Mouse (Mus musculus): Measurements from ENCODE around the gene Nat10. TPM values are rescaled to one million over a fixed set of nuclear protein-coding genes. Genes with fewer than 3 reads are reported as not detected.

Gene Nat10
- polyA plus RNA-seq, 1 experiment from 2014 or later, result 12.0 TPM

GRCm38 (mm10) chr2:103731423-103731822, 29.6 kb downstream of the Nat10 start:
- ATAC-seq (ENCODE audit: low read depth), result no peak
- Histone ChIP-seq H3K9ac (ENCODE audit: low read depth, low read length) (no peak overlapping the region), H3K36me3 (ENCODE audit: control insufficient read depth, insufficient read depth) (peaks cover 9% of the 10 kb centered on the region), H3K4me1 (ENCODE audit: control insufficient read depth, low read depth, low read length) (no peaks in the 10 kb centered on the region), H3K4me3 (ENCODE audit: low read depth, low read length) (no peak overlapping the region), H3K4me2 (ENCODE audit: low read depth, low read length) (no peak overlapping the region), H3K9me3 (replicated peaks; ENCODE audit: control insufficient read depth, low read length) (no peaks in the 10 kb centered on the region), H3K27me3 (ENCODE audit: control insufficient read depth, insufficient read depth, low read depth, low read length) (no peaks in the 10 kb centered on the region), H3K27ac (ENCODE audit: low read length) (no peak overlapping the region)
- 79% methylated on average over 6 of the region's 6 CpGs for WGBS (ENCODE audit: insufficient replicate concordance)

DNA sequence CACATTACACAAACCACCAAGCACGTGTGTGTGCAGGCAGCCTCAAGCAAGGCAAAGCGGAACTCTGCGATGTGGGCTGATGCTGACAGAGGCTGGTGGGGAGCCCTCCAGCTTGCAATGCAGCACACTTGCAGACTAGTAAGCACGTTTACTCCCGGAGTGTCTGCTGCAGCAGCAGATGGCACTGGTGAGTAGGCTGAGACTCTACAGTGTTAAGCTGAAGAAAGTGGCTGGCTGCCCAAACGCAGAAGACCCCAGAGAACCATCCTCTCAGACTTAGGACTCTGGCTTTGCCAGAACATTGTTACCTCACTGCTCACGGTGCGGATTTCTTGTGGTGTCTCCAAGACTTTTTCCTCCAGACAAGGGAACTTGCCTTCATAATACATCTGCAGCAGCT, 30.1 kb downstream of the Nat10 start:
- H3K9me3 ChIP-seq (replicated peaks; ENCODE audit: control insufficient read depth, low read length), result no peaks in the 10 kb centered on the region
- no peak for ATAC-seq (ENCODE audit: low read depth)
- no peak overlapping the region for H3K9ac ChIP-seq (ENCODE audit: low read depth, low read length)
- H3K4me1 ChIP-seq (ENCODE audit: control insufficient read depth, low read depth, low read length), result no peaks in the 10 kb centered on the region
- no peaks in the 10 kb centered on the region for H3K27me3 ChIP-seq (ENCODE audit: control insufficient read depth, insufficient read depth, low read depth, low read length)
- no peak overlapping the region for H3K27ac ChIP-seq (ENCODE audit: low read length)
- no peak overlapping the region for H3K4me3 ChIP-seq (ENCODE audit: low read depth, low read length)
- no peak overlapping the region for H3K4me2 ChIP-seq (ENCODE audit: low read depth, low read length)
- H3K36me3 ChIP-seq (ENCODE audit: control insufficient read depth, insufficient read depth), result peaks cover 11% of the 10 kb centered on the region
- 79% methylated on average over 8 of the region's 8 CpGs for WGBS (ENCODE audit: insufficient replicate concordance)

- Histone ChIP-seq H3K36me3 (ENCODE audit: control insufficient read depth, insufficient read depth) (peaks cover 7% of the 10 kb centered on the region; the same call in 1 of the 2 replicates), H3K4me2 (ENCODE audit: low read depth, low read length) (no peak overlapping the region), H3K4me3 (ENCODE audit: low read depth, low read length) (no peak overlapping the region), H3K27me3 (ENCODE audit: control insufficient read depth, insufficient read depth, low read depth, low read length) (no peaks in the 10 kb centered on the region), H3K9ac (ENCODE audit: low read depth, low read length) (no peak overlapping the region), H3K9me3 (replicated peaks; ENCODE audit: control insufficient read depth, low read length) (no peaks in the 10 kb centered on the region), H3K27ac (ENCODE audit: low read length) (no peak overlapping the region), H3K4me1 (ENCODE audit: control insufficient read depth, low read depth, low read length) (no peaks in the 10 kb centered on the region)
- no peak; the same call in 1 of the 2 replicates for ATAC-seq (ENCODE audit: low read depth)
- WGBS (ENCODE audit: insufficient replicate concordance), result 73% methylated on average over 12 of the region's 12 CpGs
Measured at GRCm38 (mm10) chr2:103728027-103728540, 33.0 kb downstream of the Nat10 start.

DNA sequence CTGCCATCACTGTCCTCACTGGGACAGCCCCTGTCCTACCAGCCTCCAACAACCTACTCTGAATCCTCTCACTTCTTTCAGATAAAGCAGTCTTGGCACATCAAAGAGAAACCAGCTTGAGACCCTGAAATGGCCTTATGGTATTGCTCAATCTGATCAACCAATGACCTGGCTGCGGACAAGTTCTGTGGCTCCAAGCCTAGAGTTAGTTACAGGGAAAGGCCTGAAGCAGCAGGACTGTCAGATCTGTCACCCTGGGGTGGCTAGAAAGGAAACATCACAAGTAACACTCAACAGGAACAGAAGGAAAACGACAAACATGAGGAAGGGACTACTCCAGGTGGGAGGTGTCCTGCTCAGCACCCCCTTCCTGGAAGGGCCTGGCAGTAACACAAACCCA, 36.5 kb downstream of the Nat10 start:
- H3K36me3 ChIP-seq (ENCODE audit: control insufficient read depth, insufficient read depth), result peaks cover 17% of the 10 kb centered on the region
- 75% methylated on average over 2 of the region's 2 CpGs for WGBS (ENCODE audit: insufficient replicate concordance)
- no peaks in the 10 kb centered on the region for H3K9me3 ChIP-seq (replicated peaks; ENCODE audit: control insufficient read depth, low read length)
- no peaks in the 10 kb centered on the region for H3K27me3 ChIP-seq (ENCODE audit: control insufficient read depth, insufficient read depth, low read depth, low read length)
- H3K4me2 ChIP-seq (ENCODE audit: low read depth, low read length), result no peak overlapping the region
- ATAC-seq (ENCODE audit: low read depth), result no peak
- no peak overlapping the region for H3K9ac ChIP-seq (ENCODE audit: low read depth, low read length)
- H3K27ac ChIP-seq (ENCODE audit: low read length), result no peak overlapping the region
- H3K4me3 ChIP-seq (ENCODE audit: low read depth, low read length), result no peak overlapping the region
- no peaks in the 10 kb centered on the region for H3K4me1 ChIP-seq (ENCODE audit: control insufficient read depth, low read depth, low read length)

- Histone ChIP-seq H3K27me3 (ENCODE audit: control insufficient read depth, insufficient read depth, low read depth, low read length) (no peaks in the 10 kb centered on the region), H3K9me3 (replicated peaks; ENCODE audit: control insufficient read depth, low read length) (no peaks in the 10 kb centered on the region), H3K4me3 (ENCODE audit: low read depth, low read length) (no peak overlapping the region), H3K4me2 (ENCODE audit: low read depth, low read length) (no peak overlapping the region), H3K36me3 (ENCODE audit: control insufficient read depth, insufficient read depth) (peaks cover 13% of the 10 kb centered on the region), H3K9ac (ENCODE audit: low read depth, low read length) (no peak overlapping the region), H3K4me1 (ENCODE audit: control insufficient read depth, low read depth, low read length) (peaks cover 5% of the 10 kb centered on the region), H3K27ac (ENCODE audit: low read length) (no peak overlapping the region)
- no peak for ATAC-seq (ENCODE audit: low read depth)
- 95% methylated on average over 7 of the region's 7 CpGs for WGBS (ENCODE audit: insufficient replicate concordance)
Measured at GRCm38 (mm10) chr2:103719292-103719646, 41.8 kb downstream of the Nat10 start.

DNA sequence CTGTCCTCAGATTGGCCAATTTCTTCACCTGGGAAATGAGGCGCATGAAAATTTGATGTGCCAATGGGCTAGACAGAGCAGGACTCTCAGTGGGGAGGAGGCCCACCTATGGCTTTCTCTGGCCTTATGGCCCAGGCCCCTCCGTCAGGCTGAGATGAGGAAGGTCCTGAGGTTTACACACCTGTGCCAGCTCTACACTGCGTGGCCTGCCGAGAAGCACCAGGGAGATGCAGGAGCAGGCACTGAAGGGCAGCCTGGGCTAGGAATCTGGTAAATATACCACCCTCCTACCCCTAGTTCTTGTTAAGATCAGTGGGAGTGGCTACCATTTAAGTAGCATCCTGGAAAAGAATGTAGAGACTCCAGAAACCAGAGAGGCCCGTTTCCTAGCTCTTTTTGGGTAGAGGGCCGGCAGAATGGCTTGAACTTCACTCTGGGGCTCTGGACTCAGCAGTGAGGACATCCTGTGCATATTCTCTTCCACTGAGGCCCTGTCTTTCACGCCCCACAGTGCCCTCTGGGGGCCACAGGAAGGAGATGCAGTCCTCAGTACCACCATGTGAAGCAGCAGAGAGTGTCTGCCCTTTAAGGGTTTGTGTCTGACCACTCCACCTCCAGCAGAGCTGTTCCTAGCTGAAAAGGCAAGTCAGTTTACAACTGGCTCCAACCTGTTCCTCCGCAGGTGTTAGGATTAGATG, 42.3 kb downstream of the Nat10 start:
- Histone ChIP-seq H3K9ac (ENCODE audit: low read depth, low read length) (no peak overlapping the region), H3K4me3 (ENCODE audit: low read depth, low read length) (no peak overlapping the region), H3K9me3 (replicated peaks; ENCODE audit: control insufficient read depth, low read length) (no peaks in the 10 kb centered on the region), H3K27ac (ENCODE audit: low read length) (no peak overlapping the region), H3K4me2 (ENCODE audit: low read depth, low read length) (no peak overlapping the region), H3K36me3 (ENCODE audit: control insufficient read depth, insufficient read depth) (peaks cover 10% of the 10 kb centered on the region), H3K27me3 (ENCODE audit: control insufficient read depth, insufficient read depth, low read depth, low read length) (no peaks in the 10 kb centered on the region), H3K4me1 (ENCODE audit: control insufficient read depth, low read depth, low read length) (peaks cover 5% of the 10 kb centered on the region)
- WGBS (ENCODE audit: insufficient replicate concordance), result 55% methylated on average over 8 of the region's 8 CpGs
- peak; percentile 47 for ATAC-seq (ENCODE audit: low read depth)

- H3K4me1 ChIP-seq (ENCODE audit: control insufficient read depth, low read depth, low read length), result peaks cover 5% of the 10 kb centered on the region
- no peak overlapping the region for H3K4me2 ChIP-seq (ENCODE audit: low read depth, low read length)
- H3K9me3 ChIP-seq (replicated peaks; ENCODE audit: control insufficient read depth, low read length), result no peaks in the 10 kb centered on the region
- H3K9ac ChIP-seq (ENCODE audit: low read depth, low read length), result no peak overlapping the region
- H3K36me3 ChIP-seq (ENCODE audit: control insufficient read depth, insufficient read depth), result no peaks in the 10 kb centered on the region
- ATAC-seq (ENCODE audit: low read depth), result no peak
- H3K27ac ChIP-seq (ENCODE audit: low read length), result peak overlapping the region; percentile 48; the same call in 1 of the 2 replicates
- no peak overlapping the region for H3K4me3 ChIP-seq (ENCODE audit: low read depth, low read length)
- H3K27me3 ChIP-seq (ENCODE audit: control insufficient read depth, insufficient read depth, low read depth, low read length), result no peaks in the 10 kb centered on the region
- 59% methylated on average over 4 of the region's 4 CpGs for WGBS (ENCODE audit: insufficient replicate concordance)
Measured at GRCm38 (mm10) chr2:103714412-103714811, 46.7 kb downstream of the Nat10 start.

DNA sequence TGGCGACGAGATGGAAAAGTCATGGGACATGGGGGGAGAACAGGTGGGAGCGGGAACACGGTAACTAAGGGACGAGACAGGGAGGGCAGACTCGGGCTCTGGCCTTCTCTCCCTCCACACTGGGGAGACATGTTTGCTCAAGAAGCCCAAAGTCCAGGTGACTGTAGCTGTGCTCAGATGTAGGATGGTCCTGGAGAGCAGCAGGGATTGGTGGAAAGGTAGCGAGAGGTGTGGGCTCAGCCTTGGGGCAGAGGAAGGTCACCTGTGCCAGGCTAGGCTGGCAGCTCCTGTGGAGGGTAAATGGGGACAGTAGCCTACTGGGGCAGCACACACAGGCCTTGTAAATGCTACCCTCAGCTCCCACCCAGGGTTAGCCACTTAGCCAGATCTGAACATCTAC, 47.2 kb downstream of the Nat10 start:
- peak; percentile 84 for ATAC-seq (ENCODE audit: low read depth)
- H3K27ac ChIP-seq (ENCODE audit: low read length), result peak overlapping the region; percentile 48; the same call in 1 of the 2 replicates
- H3K4me2 ChIP-seq (ENCODE audit: low read depth, low read length), result no peak overlapping the region
- no peak overlapping the region for H3K9ac ChIP-seq (ENCODE audit: low read depth, low read length)
- H3K4me3 ChIP-seq (ENCODE audit: low read depth, low read length), result no peak overlapping the region
- H3K36me3 ChIP-seq (ENCODE audit: control insufficient read depth, insufficient read depth), result no peaks in the 10 kb centered on the region
- no peaks in the 10 kb centered on the region for H3K9me3 ChIP-seq (replicated peaks; ENCODE audit: control insufficient read depth, low read length)
- peaks cover 5% of the 10 kb centered on the region for H3K4me1 ChIP-seq (ENCODE audit: control insufficient read depth, low read depth, low read length)
- H3K27me3 ChIP-seq (ENCODE audit: control insufficient read depth, insufficient read depth, low read depth, low read length), result no peaks in the 10 kb centered on the region
- WGBS (ENCODE audit: insufficient replicate concordance), result 68% methylated on average over 7 of the region's 7 CpGs

GRCm38 (mm10) chr2:103710849-103711248, 50.2 kb downstream of the Nat10 start:
- no peak overlapping the region for H3K9ac ChIP-seq (ENCODE audit: low read depth, low read length)
- no peak overlapping the region for H3K4me3 ChIP-seq (ENCODE audit: low read depth, low read length)
- peaks cover 16% of the 10 kb centered on the region for H3K4me1 ChIP-seq (ENCODE audit: control insufficient read depth, low read depth, low read length)
- no peak overlapping the region for H3K27ac ChIP-seq (ENCODE audit: low read length)
- H3K4me2 ChIP-seq (ENCODE audit: low read depth, low read length), result no peak overlapping the region
- ATAC-seq (ENCODE audit: low read depth), result no peak
- WGBS (ENCODE audit: insufficient replicate concordance), result 79% methylated on average over 7 of the region's 7 CpGs
- H3K27me3 ChIP-seq (ENCODE audit: control insufficient read depth, insufficient read depth, low read depth, low read length), result no peaks in the 10 kb centered on the region
- no peaks in the 10 kb centered on the region for H3K9me3 ChIP-seq (replicated peaks; ENCODE audit: control insufficient read depth, low read length)
- no peaks in the 10 kb centered on the region for H3K36me3 ChIP-seq (ENCODE audit: control insufficient read depth, insufficient read depth)
